Mouse (Mus musculus): ENCODE results near the gene Zfp385a. TPM values are rescaled to one million over a fixed set of nuclear protein-coding genes. Genes with fewer than 3 reads are reported as not detected.

The Zfp385a gene
- total RNA-seq, 2 experiments from 2014 or later, result 8.9 to 10.3 TPM

- no peak for DNase-seq
These were observed 2.8 kb downstream of the Zfp385a start for GRCm38 (mm10) chr15:103336996-103337667.

- DNase-seq, result no peak
These were observed 4.2 kb downstream of the Zfp385a start for GRCm38 (mm10) chr15:103335488-103336235.

- DNase-seq, result no peak
These were observed 4.9 kb downstream of the Zfp385a start for GRCm38 (mm10) chr15:103335040-103335439.

- peak in 1 of 2 experiments; percentile 4 for DNase-seq
These were observed 5.7 kb downstream of the Zfp385a start for GRCm38 (mm10) chr15:103334194-103334593.

GRCm38 (mm10) chr15:103333738-103334137 lies 6.2 kb downstream of the Zfp385a start:
- peak; percentile 24 to 74 for DNase-seq

- peak in 1 of 2 experiments; percentile 59 for DNase-seq
These were observed 6.7 kb downstream of the Zfp385a start for GRCm38 (mm10) chr15:103333081-103333615.

GRCm38 (mm10) chr15:103323455-103324247 lies 16.2 kb downstream of the Zfp385a start:
- DNase-seq, result peak; percentile 92 to 94

GRCm38 (mm10) chr15:103323070-103323454 lies 16.8 kb downstream of the Zfp385a start:
- peak; percentile 61 to 71 for DNase-seq

- no peak for DNase-seq
These were observed 17.5 kb downstream of the Zfp385a start for GRCm38 (mm10) chr15:103322396-103322795.

- DNase-seq, result peak in 1 of 2 experiments; percentile 59
These were observed 18.8 kb downstream of the Zfp385a start for GRCm38 (mm10) chr15:103321076-103321475.

GRCm38 (mm10) chr15:103318201-103318816 lies 21.6 kb downstream of the Zfp385a start:
- DNase-seq, result peak; percentile 69 to 82

- peak in 1 of 2 experiments; percentile 44 for DNase-seq
These were observed 22.2 kb downstream of the Zfp385a start for GRCm38 (mm10) chr15:103317731-103318130.

- DNase-seq, result peak; percentile 55 to 69
These were observed 22.8 kb downstream of the Zfp385a start for GRCm38 (mm10) chr15:103317120-103317519.

GRCm38 (mm10) chr15:103315979-103316776 lies 23.7 kb downstream of the Zfp385a start:
- DNase-seq, result peak; percentile 90 to 91

GRCm38 (mm10) chr15:103315011-103315502 lies 24.8 kb downstream of the Zfp385a start:
- DNase-seq, result peak; percentile 76 to 83

GRCm38 (mm10) chr15:103314181-103314580 lies 25.7 kb downstream of the Zfp385a start:
- DNase-seq, result no peak

GRCm38 (mm10) chr15:103313495-103314095 lies 26.3 kb downstream of the Zfp385a start:
- peak; percentile 62 to 80 for DNase-seq

GRCm38 (mm10) chr15:103310365-103310910 lies 29.5 kb downstream of the Zfp385a start, which contains the start of gene Gpr84:
Gpr84 (minus strand) TSS chr15:103310612.
- no peak for DNase-seq

GRCm38 (mm10) chr15:103308876-103309580 lies 30.9 kb downstream of the Zfp385a start:
- no peak for DNase-seq
